Mouse (Mus musculus): ENCODE data around the gene Nrsn2. TPM values are rescaled to one million over a fixed set of nuclear protein-coding genes. Genes with fewer than 3 reads are reported as not detected.

Nrsn2 gene
- total RNA-seq (2012; rRNA removed) (not detected in 2 replicates), total RNA-seq (2014; rRNA removed) (not detected in 2 replicates), polyA plus RNA-seq (2012; ENCODE audit: insufficient read length, low read depth) (not detected in 2 replicates)

- Histone ChIP-seq H3K4me2 (ENCODE audit: insufficient read depth, low read depth, poor library complexity, severe bottlenecking) (no peak within 1 kb of the TSS), H3K9ac (ENCODE audit: insufficient read depth, low read depth) (no peak within 1 kb of the TSS), H3K4me3 (replicated peaks in 1 of 3; ENCODE audit: low read depth in 2 of 3, low read length in 2 of 3, poor library complexity in 1 of 3) (no peak within 1 kb of the TSS), H3K9me3 (replicated peaks; ENCODE audit: low read length) (no peaks in the 10 kb centered on the region), H3K4me1 (ENCODE audit: control insufficient read depth in 1 of 2, insufficient read depth in 2 of 2) (no peaks in the 10 kb centered on the region), H3K27ac (ENCODE audit: insufficient read depth, low read depth) (no peak within 1 kb of the TSS), H3K79me2 (replicated peaks; ENCODE audit: control insufficient read depth, extremely low read depth, insufficient read depth, poor library complexity, severe bottlenecking) (no peaks in the 10 kb centered on the region), H3K36me3 (replicated peaks in 1 of 2; ENCODE audit: control insufficient read depth in 1 of 2, insufficient read depth in 1 of 2, low read length in 1 of 2) (no peaks in the 10 kb centered on the region), H3K27me3 (replicated peaks) (peaks cover 64% of the 10 kb centered on the region)
- DNase-seq (ENCODE audit: extremely low read depth), result no peak
- dilution Hi-C loops (cut with MboI; ENCODE audit: extremely low pct_ligation_motif_present, extremely low pct_unique_long_range_greater_than_20kb, low sequenced_read_pairs) (no loop called here), in situ Hi-C loops (cut with MboI; ENCODE audit: low pct_ligation_motif_present, low pct_unique_long_range_greater_than_20kb, low sequenced_read_pairs) (no loop called here)
- no peak for TF ChIP-seq RAD21 (IDR thresholded peaks at IDR 0.05; ENCODE audit: low read depth, low read length)
- no peak for TF ChIP-seq ZMIZ1 (IDR thresholded peaks at IDR 0.05; ENCODE audit: low read depth, low read length)
- no peak for TF ChIP-seq ZKSCAN1 (IDR thresholded peaks at IDR 0.05; ENCODE audit: borderline replicate concordance, low read depth, low read length)
- TF ChIP-seq MAZ (IDR thresholded peaks at IDR 0.05; ENCODE audit: low read depth, low read length), result no peak
- no peak for TF ChIP-seq SMC3 (IDR thresholded peaks at IDR 0.05; ENCODE audit: low read depth, low read length)
- TF ChIP-seq USF1 (IDR thresholded peaks at IDR 0.05; ENCODE audit: low read depth, low read length), result no peak
- no peak for TF ChIP-seq HCFC1 (IDR thresholded peaks at IDR 0.05; ENCODE audit: low read depth, low read length)
- no peak for TF ChIP-seq JUN (IDR thresholded peaks at IDR 0.05; ENCODE audit: insufficient read depth, low read depth, low read length)
- TF ChIP-seq GABPA (IDR thresholded peaks at IDR 0.05; ENCODE audit: insufficient replicate concordance, low read depth, low read length), result no peak
- TF ChIP-seq MEF2A (IDR thresholded peaks at IDR 0.05; ENCODE audit: borderline replicate concordance, low read depth, low read length), result no peak
- no peak for TF ChIP-seq ZC3H11A (IDR thresholded peaks at IDR 0.05; ENCODE audit: low read depth, low read length)
- no peak for TF ChIP-seq ETS1 (conservative IDR thresholded peaks at IDR 0.05; ENCODE audit: low read depth, low read length)
- TF ChIP-seq CHD1 (IDR thresholded peaks at IDR 0.05; ENCODE audit: low read depth, low read length), result no peak
- no peak for TF ChIP-seq CHD2 (IDR thresholded peaks at IDR 0.05; ENCODE audit: low read length)
- no peak for TF ChIP-seq CTCF (conservative IDR thresholded peaks at IDR 0.05 in 1 of 2, IDR thresholded peaks at IDR 0.05 in 1 of 2; ENCODE audit: low read depth in 2 of 2, low read length in 2 of 2)
- no peak for TF ChIP-seq KAT2A (IDR thresholded peaks at IDR 0.05; ENCODE audit: insufficient replicate concordance, low read length)
- no peak for TF ChIP-seq MXI1 (IDR thresholded peaks at IDR 0.05; ENCODE audit: low read depth, low read length)
- no peak for TF ChIP-seq USF2 (conservative IDR thresholded peaks at IDR 0.05; ENCODE audit: low read depth, low read length)
These were observed at the start of gene Nrsn2 for GRCm38 (mm10) chr2:152376345-152376741. Gene Nrsn2 (minus strand): TSS chr2:152376638.

GRCm38 (mm10) chr2:152415786-152416185, 39.3 kb upstream of the Nrsn2 start:
- no peak for DNase-seq (ENCODE audit: extremely low read depth)
- in situ Hi-C loops (cut with MboI; ENCODE audit: low pct_ligation_motif_present, low pct_unique_long_range_greater_than_20kb, low sequenced_read_pairs), result no loop called here
- no peak overlapping the region for H3K9ac ChIP-seq (ENCODE audit: insufficient read depth, low read depth)
- H3K9me3 ChIP-seq (replicated peaks; ENCODE audit: low read length), result peaks cover 33% of the 10 kb centered on the region
- H3K27me3 ChIP-seq (replicated peaks), result peaks cover 12% of the 10 kb centered on the region
- H3K36me3 ChIP-seq (replicated peaks in 1 of 2; ENCODE audit: control insufficient read depth in 1 of 2, insufficient read depth in 1 of 2, low read length in 1 of 2), result no peaks in the 10 kb centered on the region
- dilution Hi-C loops (cut with MboI; ENCODE audit: extremely low pct_ligation_motif_present, extremely low pct_unique_long_range_greater_than_20kb, low sequenced_read_pairs), result no loop called here
- H3K27ac ChIP-seq (ENCODE audit: insufficient read depth, low read depth), result no peak overlapping the region
- H3K4me1 ChIP-seq (ENCODE audit: control insufficient read depth in 1 of 2, insufficient read depth in 2 of 2), result no peaks in the 10 kb centered on the region
- H3K4me3 ChIP-seq (replicated peaks in 1 of 3; ENCODE audit: low read depth in 2 of 3, low read length in 2 of 3, poor library complexity in 1 of 3), result no peak overlapping the region
- TF ChIP-seq JUN (IDR thresholded peaks at IDR 0.05; ENCODE audit: insufficient read depth, low read depth, low read length) (no peak), NELFE (IDR thresholded peaks at IDR 0.05; ENCODE audit: low read depth, low read length) (no peak), ZNF384 (IDR thresholded peaks at IDR 0.05; ENCODE audit: low read depth, low read length) (no peak), BHLHE40 (IDR thresholded peaks at IDR 0.05; ENCODE audit: low read depth, low read length) (no peak), POLR2AphosphoS2 (IDR thresholded peaks at IDR 0.05; ENCODE audit: low read depth, low read length) (no peak), E2F4 (IDR thresholded peaks at IDR 0.05; ENCODE audit: insufficient replicate concordance, low read depth, low read length) (no peak)
- H3K4me2 ChIP-seq (ENCODE audit: insufficient read depth, low read depth, poor library complexity, severe bottlenecking), result no peak overlapping the region
- no peaks in the 10 kb centered on the region for H3K79me2 ChIP-seq (replicated peaks; ENCODE audit: control insufficient read depth, extremely low read depth, insufficient read depth, poor library complexity, severe bottlenecking)
